Mouse (Mus musculus): Measurements from ENCODE around the gene Stip1. TPM values are rescaled to one million over a fixed set of nuclear protein-coding genes. Genes with fewer than 3 reads are reported as not detected.

Stip1 gene
- total RNA-seq, 2 experiments from 2014 or later, result 33.4 to 40.2 TPM

DNA sequence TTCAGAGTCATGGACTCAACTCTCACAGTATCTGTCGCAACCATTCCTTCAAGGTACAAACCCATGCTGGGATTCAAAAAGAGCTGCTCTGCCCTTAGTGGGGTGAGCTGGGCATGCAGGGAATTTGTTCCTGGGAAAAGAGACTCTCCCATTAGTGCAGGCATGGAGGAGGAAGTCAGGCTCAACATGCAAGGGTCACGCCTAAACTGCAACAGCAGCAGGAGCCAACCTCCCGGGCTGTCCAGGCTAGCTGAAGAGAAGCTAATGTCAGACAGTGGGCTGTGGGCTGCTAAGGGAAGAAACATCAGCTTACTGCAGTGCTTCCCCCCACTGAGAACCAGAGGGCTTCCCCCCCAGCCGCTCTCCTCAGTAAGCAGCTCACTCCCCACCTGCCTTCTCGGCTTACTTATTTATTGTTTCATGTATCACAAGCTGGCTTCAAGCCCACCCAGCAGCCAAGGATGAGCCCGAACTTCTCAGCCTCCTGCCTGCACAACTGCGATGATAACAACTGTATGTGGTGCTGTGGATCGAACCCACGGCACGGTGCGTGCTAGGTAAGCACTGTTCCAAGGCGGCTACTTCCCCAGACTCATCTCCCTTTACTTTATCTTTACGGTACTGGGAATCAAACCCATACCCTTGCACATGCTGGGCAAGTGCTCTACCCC is 67.4 kb downstream of the Stip1 start:
- ATAC-seq (replicated peaks; ENCODE audit: low FRiP score, poor library complexity, severe bottlenecking), result no peak

DNA sequence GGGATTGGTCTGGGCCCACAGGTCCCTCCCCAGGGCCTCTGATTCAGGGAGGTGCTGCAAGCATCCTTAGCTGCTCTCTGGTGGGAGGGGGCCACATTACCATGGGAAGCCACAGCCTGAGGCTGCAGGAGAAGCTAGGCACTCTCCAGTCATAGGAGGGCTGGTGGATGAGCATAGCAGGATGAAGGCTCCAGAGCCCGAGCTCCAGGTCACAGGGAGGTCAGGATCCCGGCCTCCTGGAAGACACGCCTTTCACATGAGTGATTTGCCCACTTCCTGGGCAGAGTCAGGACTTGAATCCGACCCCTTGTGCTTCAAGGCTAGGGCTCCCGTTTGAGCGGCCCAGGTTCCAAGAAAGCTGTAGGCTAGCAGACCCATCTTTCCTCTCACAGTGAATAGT is 68.1 kb downstream of the Stip1 start:
- no peak for ATAC-seq (replicated peaks; ENCODE audit: low FRiP score, poor library complexity, severe bottlenecking)

Other genes with a start within 250 kb of the Stip1 start
- 3.6 TPM in 1 of 2 replicates, not detected in the other for gene Rps6ka4, start 199.3 kb downstream of the Stip1 start, total RNA-seq (2015; ENCODE audit: low replicate concordance)
- gene Rps6ka4, start 199.3 kb downstream of the Stip1 start, total RNA-seq (2017; ENCODE audit: low replicate concordance), result 1.1 and 2.6 TPM in 2 replicates
- gene Ccdc88b, start 181.8 kb downstream of the Stip1 start, total RNA-seq (2015; ENCODE audit: low replicate concordance), result 3.8 and 4.6 TPM in 2 replicates
- gene Ccdc88b, start 181.8 kb downstream of the Stip1 start, total RNA-seq (2017; ENCODE audit: low replicate concordance), result 10.9 and 11.8 TPM in 2 replicates
- gene Trmt112, start 130.3 kb downstream of the Stip1 start, total RNA-seq (2015; ENCODE audit: low replicate concordance), result 46.7 and 49.5 TPM in 2 replicates
- gene Trmt112, start 130.3 kb downstream of the Stip1 start, total RNA-seq (2017; ENCODE audit: low replicate concordance), result 22.7 and 49.4 TPM in 2 replicates
- 192 and 238 TPM in 2 replicates for gene Prdx5, start 129.9 kb downstream of the Stip1 start, total RNA-seq (2015; ENCODE audit: low replicate concordance)
- gene Prdx5, start 129.9 kb downstream of the Stip1 start, total RNA-seq (2017; ENCODE audit: low replicate concordance), result 232 and 266 TPM in 2 replicates
- gene Esrra, start 118.2 kb downstream of the Stip1 start, total RNA-seq (2015; ENCODE audit: low replicate concordance), result 3.1 and 5.2 TPM in 2 replicates
- gene Esrra, start 118.2 kb downstream of the Stip1 start, total RNA-seq (2017; ENCODE audit: low replicate concordance), result 2.4 and 4.2 TPM in 2 replicates
- gene Catsperz, start 114.6 kb downstream of the Stip1 start, total RNA-seq (2015; ENCODE audit: low replicate concordance), result not detected in 2 replicates
- gene Catsperz, start 114.6 kb downstream of the Stip1 start, total RNA-seq (2017; ENCODE audit: low replicate concordance), result not detected in 2 replicates
- gene Kcnk4, start 105.5 kb downstream of the Stip1 start, total RNA-seq (2015; ENCODE audit: low replicate concordance), result not detected in 2 replicates
- not detected in 2 replicates for gene Kcnk4, start 105.5 kb downstream of the Stip1 start, total RNA-seq (2017; ENCODE audit: low replicate concordance)
- gene Bad, start 98.1 kb downstream of the Stip1 start, total RNA-seq (2015; ENCODE audit: low replicate concordance), result 2.1 and 4.8 TPM in 2 replicates
- 5.0 and 9.5 TPM in 2 replicates for gene Bad, start 98.1 kb downstream of the Stip1 start, total RNA-seq (2017; ENCODE audit: low replicate concordance)
- gene Gpr137, start 97.5 kb downstream of the Stip1 start, total RNA-seq (2015; ENCODE audit: low replicate concordance), result 3.3 and 5.8 TPM in 2 replicates
- gene Gpr137, start 97.5 kb downstream of the Stip1 start, total RNA-seq (2017; ENCODE audit: low replicate concordance), result 4.2 and 7.2 TPM in 2 replicates
- 30.9 and 57.8 TPM in 2 replicates for gene Ppp1r14b, start 65.0 kb downstream of the Stip1 start, total RNA-seq (2015; ENCODE audit: low replicate concordance)
- 17.8 and 41.6 TPM in 2 replicates for gene Ppp1r14b, start 65.0 kb downstream of the Stip1 start, total RNA-seq (2017; ENCODE audit: low replicate concordance)
- 0.19 and 0.42 TPM in 2 replicates for gene Plcb3, start 63.5 kb downstream of the Stip1 start, total RNA-seq (2015; ENCODE audit: low replicate concordance)
- 2.5 and 6.8 TPM in 2 replicates for gene Plcb3, start 63.5 kb downstream of the Stip1 start, total RNA-seq (2017; ENCODE audit: low replicate concordance)
- gene Fkbp2, start 59.5 kb downstream of the Stip1 start, total RNA-seq (2015; ENCODE audit: low replicate concordance), result 34.0 and 34.9 TPM in 2 replicates
- gene Fkbp2, start 59.5 kb downstream of the Stip1 start, total RNA-seq (2017; ENCODE audit: low replicate concordance), result 31.0 and 34.8 TPM in 2 replicates
- 11.7 TPM in 2 replicates for gene Vegfb, start 52.3 kb downstream of the Stip1 start, total RNA-seq (2015; ENCODE audit: low replicate concordance)
- gene Vegfb, start 52.3 kb downstream of the Stip1 start, total RNA-seq (2017; ENCODE audit: low replicate concordance), result 0.98 and 1.1 TPM in 2 replicates
- 4.4 and 6.5 TPM in 2 replicates for gene Dnajc4, start 47.4 kb downstream of the Stip1 start, total RNA-seq (2015; ENCODE audit: low replicate concordance)
- 2.1 and 10.9 TPM in 2 replicates for gene Dnajc4, start 47.4 kb downstream of the Stip1 start, total RNA-seq (2017; ENCODE audit: low replicate concordance)
- gene Nudt22, start 43.9 kb downstream of the Stip1 start, total RNA-seq (2015; ENCODE audit: low replicate concordance), result 5.4 TPM in 1 of 2 replicates, not detected in the other
- gene Nudt22, start 43.9 kb downstream of the Stip1 start, total RNA-seq (2017; ENCODE audit: low replicate concordance), result 0.60 and 4.9 TPM in 2 replicates
- gene Trpt1, start 43.8 kb downstream of the Stip1 start, total RNA-seq (2015; ENCODE audit: low replicate concordance), result not detected in 2 replicates
- not detected in 2 replicates for gene Trpt1, start 43.8 kb downstream of the Stip1 start, total RNA-seq (2017; ENCODE audit: low replicate concordance)
- 20.8 and 28.6 TPM in 2 replicates for gene Fermt3, start 20.5 kb downstream of the Stip1 start, total RNA-seq (2015; ENCODE audit: low replicate concordance)
- 49.0 and 56.3 TPM in 2 replicates for gene Fermt3, start 20.5 kb downstream of the Stip1 start, total RNA-seq (2017; ENCODE audit: low replicate concordance)
- 0.77 and 4.2 TPM in 2 replicates for gene Macrod1, start 16.8 kb upstream of the Stip1 start, total RNA-seq (2015; ENCODE audit: low replicate concordance)
- gene Macrod1, start 16.8 kb upstream of the Stip1 start, total RNA-seq (2017; ENCODE audit: low replicate concordance), result 0.94 TPM in 1 of 2 replicates, not detected in the other
- gene Flrt1, start 65.8 kb upstream of the Stip1 start, total RNA-seq (2015; ENCODE audit: low replicate concordance), result not detected in 2 replicates
- not detected in 2 replicates for gene Flrt1, start 65.8 kb upstream of the Stip1 start, total RNA-seq (2017; ENCODE audit: low replicate concordance)
- gene Otub1, start 166.3 kb upstream of the Stip1 start, total RNA-seq (2015; ENCODE audit: low replicate concordance), result 17.3 TPM in 2 replicates
- 15.5 and 23.1 TPM in 2 replicates for gene Otub1, start 166.3 kb upstream of the Stip1 start, total RNA-seq (2017; ENCODE audit: low replicate concordance)
- 177 and 188 TPM in 2 replicates for gene Cox8a, start 177.6 kb upstream of the Stip1 start, total RNA-seq (2015; ENCODE audit: low replicate concordance)
- gene Cox8a, start 177.6 kb upstream of the Stip1 start, total RNA-seq (2017; ENCODE audit: low replicate concordance), result 51.3 and 166 TPM in 2 replicates
- gene Naa40, start 201.2 kb upstream of the Stip1 start, total RNA-seq (2015; ENCODE audit: low replicate concordance), result 12.5 and 20.1 TPM in 2 replicates
- gene Naa40, start 201.2 kb upstream of the Stip1 start, total RNA-seq (2017; ENCODE audit: low replicate concordance), result 14.5 and 15.1 TPM in 2 replicates
- not detected in 2 replicates for gene Rcor2, start 227.4 kb upstream of the Stip1 start, total RNA-seq (2015; ENCODE audit: low replicate concordance)
- 0.17 TPM in 1 of 2 replicates, not detected in the other for gene Rcor2, start 227.4 kb upstream of the Stip1 start, total RNA-seq (2017; ENCODE audit: low replicate concordance)

All from erythroblast, adult 5-6 weeks (primary cell).